Mouse (Mus musculus): Measurements from ENCODE around the gene Med25. TPM values are rescaled to one million over a fixed set of nuclear protein-coding genes. Genes with fewer than 3 reads are reported as not detected.

Med25 gene
- polyA plus RNA-seq, 1 experiment from 2014 or later: 60.0 TPM

- WGBS: 63% methylated on average over 6 of the region's 7 CpGs
- Histone ChIP-seq H3K36me3 (ENCODE audit: control insufficient read depth, insufficient read depth) (peaks cover 16% of the 10 kb centered on the region), H3K4me2 (replicated peaks; ENCODE audit: low read depth) (peak overlapping the region; percentile 25; the same call in 1 of the 2 replicates), H3K4me3 (ENCODE audit: low read depth, low read length) (no peak overlapping the region), H3K27ac (ENCODE audit: low read depth, low read length) (no peak overlapping the region), H3K27me3 (replicated peaks; ENCODE audit: control insufficient read depth, insufficient read depth, low read length) (no peaks in the 10 kb centered on the region), H3K9me3 (ENCODE audit: control insufficient read depth) (no peaks in the 10 kb centered on the region), H3K4me1 (replicated peaks; ENCODE audit: control insufficient read depth, insufficient read depth, low read length) (peaks cover 6% of the 10 kb centered on the region; the same call in 1 of the 2 replicates), H3K9ac (ENCODE audit: low read depth, low read length) (no peak overlapping the region)
- peak; percentile 25 for ATAC-seq
- no peak for TF ChIP-seq CTCF (IDR thresholded peaks at IDR 0.05; ENCODE audit: low read depth)
Observed at GRCm38 (mm10) chr7:44890180-44890579, 2.3 kb downstream of the Med25 start.

GRCm38 (mm10) chr7:44888256-44889105 lies 4.0 kb downstream of the Med25 start:
- no peak for ATAC-seq
- H3K4me3 ChIP-seq (ENCODE audit: low read depth, low read length): no peak overlapping the region
- TF ChIP-seq CTCF (IDR thresholded peaks at IDR 0.05; ENCODE audit: low read depth): no peak
- H3K4me1 ChIP-seq (replicated peaks; ENCODE audit: control insufficient read depth, insufficient read depth, low read length): peaks cover 6% of the 10 kb centered on the region; the same call in 1 of the 2 replicates
- peaks cover 31% of the 10 kb centered on the region for H3K36me3 ChIP-seq (ENCODE audit: control insufficient read depth, insufficient read depth)
- H3K27me3 ChIP-seq (replicated peaks; ENCODE audit: control insufficient read depth, insufficient read depth, low read length): no peaks in the 10 kb centered on the region
- 78% methylated on average over 13 of the region's 13 CpGs for WGBS
- H3K4me2 ChIP-seq (replicated peaks; ENCODE audit: low read depth): no peak overlapping the region
- H3K9me3 ChIP-seq (ENCODE audit: control insufficient read depth): no peaks in the 10 kb centered on the region
- no peak overlapping the region for H3K9ac ChIP-seq (ENCODE audit: low read depth, low read length)
- H3K27ac ChIP-seq (ENCODE audit: low read depth, low read length): peak overlapping the region; percentile 41

GRCm38 (mm10) chr7:44886964-44887363 lies 5.5 kb downstream of the Med25 start:
- WGBS: 88% methylated on average over 7 of the region's 7 CpGs
- H3K27me3 ChIP-seq (replicated peaks; ENCODE audit: control insufficient read depth, insufficient read depth, low read length): no peaks in the 10 kb centered on the region
- H3K27ac ChIP-seq (ENCODE audit: low read depth, low read length): no peak overlapping the region
- H3K4me2 ChIP-seq (replicated peaks; ENCODE audit: low read depth): no peak overlapping the region
- H3K9ac ChIP-seq (ENCODE audit: low read depth, low read length): no peak overlapping the region
- H3K9me3 ChIP-seq (ENCODE audit: control insufficient read depth): no peaks in the 10 kb centered on the region
- no peak overlapping the region for H3K4me3 ChIP-seq (ENCODE audit: low read depth, low read length)
- no peak for ATAC-seq
- peaks cover 45% of the 10 kb centered on the region for H3K36me3 ChIP-seq (ENCODE audit: control insufficient read depth, insufficient read depth)
- no peak for TF ChIP-seq CTCF (IDR thresholded peaks at IDR 0.05; ENCODE audit: low read depth)
- peaks cover 6% of the 10 kb centered on the region; the same call in 1 of the 2 replicates for H3K4me1 ChIP-seq (replicated peaks; ENCODE audit: control insufficient read depth, insufficient read depth, low read length)

GRCm38 (mm10) chr7:44884637-44885036 lies 7.9 kb downstream of the Med25 start:
- no peak for ATAC-seq
- H3K4me2 ChIP-seq (replicated peaks; ENCODE audit: low read depth): no peak overlapping the region
- no peaks in the 10 kb centered on the region for H3K9me3 ChIP-seq (ENCODE audit: control insufficient read depth)
- 92% methylated on average over 5 of the region's 5 CpGs for WGBS
- no peaks in the 10 kb centered on the region for H3K4me1 ChIP-seq (replicated peaks; ENCODE audit: control insufficient read depth, insufficient read depth, low read length)
- H3K27ac ChIP-seq (ENCODE audit: low read depth, low read length): no peak overlapping the region
- no peaks in the 10 kb centered on the region for H3K27me3 ChIP-seq (replicated peaks; ENCODE audit: control insufficient read depth, insufficient read depth, low read length)
- no peak overlapping the region for H3K4me3 ChIP-seq (ENCODE audit: low read depth, low read length)
- H3K9ac ChIP-seq (ENCODE audit: low read depth, low read length): no peak overlapping the region
- H3K36me3 ChIP-seq (ENCODE audit: control insufficient read depth, insufficient read depth): peaks cover 66% of the 10 kb centered on the region
- TF ChIP-seq CTCF (IDR thresholded peaks at IDR 0.05; ENCODE audit: low read depth): no peak

- 94% methylated on average over 3 of the region's 3 CpGs for WGBS
- no peak overlapping the region for H3K4me3 ChIP-seq (ENCODE audit: low read depth, low read length)
- no peak for ATAC-seq
- no peaks in the 10 kb centered on the region for H3K9me3 ChIP-seq (ENCODE audit: control insufficient read depth)
- no peak for TF ChIP-seq CTCF (IDR thresholded peaks at IDR 0.05; ENCODE audit: low read depth)
- H3K4me1 ChIP-seq (replicated peaks; ENCODE audit: control insufficient read depth, insufficient read depth, low read length): no peaks in the 10 kb centered on the region
- H3K27ac ChIP-seq (ENCODE audit: low read depth, low read length): no peak overlapping the region
- H3K27me3 ChIP-seq (replicated peaks; ENCODE audit: control insufficient read depth, insufficient read depth, low read length): no peaks in the 10 kb centered on the region
- H3K9ac ChIP-seq (ENCODE audit: low read depth, low read length): no peak overlapping the region
- no peak overlapping the region for H3K4me2 ChIP-seq (replicated peaks; ENCODE audit: low read depth)
- peaks cover 78% of the 10 kb centered on the region for H3K36me3 ChIP-seq (ENCODE audit: control insufficient read depth, insufficient read depth)
Observed at GRCm38 (mm10) chr7:44883036-44883435, 9.5 kb downstream of the Med25 start.

GRCm38 (mm10) chr7:44877833-44878232 lies 14.7 kb downstream of the Med25 start:
- 86% methylated on average over 14 of the region's 14 CpGs for WGBS
- peaks cover 54% of the 10 kb centered on the region for H3K36me3 ChIP-seq (ENCODE audit: control insufficient read depth, insufficient read depth)

More at GRCm38 (mm10) chr7:44877833-44878232, 14.7 kb downstream of the Med25 start:
- Histone ChIP-seq H3K4me1 (replicated peaks; ENCODE audit: control insufficient read depth, insufficient read depth, low read length) (no peaks in the 10 kb centered on the region), H3K27ac (ENCODE audit: low read depth, low read length) (no peak overlapping the region), H3K9me3 (ENCODE audit: control insufficient read depth) (no peaks in the 10 kb centered on the region), H3K9ac (ENCODE audit: low read depth, low read length) (no peak overlapping the region), H3K27me3 (replicated peaks; ENCODE audit: control insufficient read depth, insufficient read depth, low read length) (no peaks in the 10 kb centered on the region), H3K4me2 (replicated peaks; ENCODE audit: low read depth) (no peak overlapping the region), H3K4me3 (ENCODE audit: low read depth, low read length) (no peak overlapping the region)
- no peak for ATAC-seq
- TF ChIP-seq CTCF (IDR thresholded peaks at IDR 0.05; ENCODE audit: low read depth): no peak
